Mouse (Mus musculus) neural tube, embryonic 11.5 days (tissue): ENCODE measurements around the gene Gm13278. TPM values are rescaled to one million over a fixed set of nuclear protein-coding genes. Genes with fewer than 3 reads are reported as not detected.
"Not testable (repeated sequence)": the region's sequence is repeated elsewhere in the genome, so short reads cannot be mapped to it uniquely, and the experiment has no call there.

Experiments used
- ATAC-seq: fragments of 200-750 bp; cut with Nextera tagmentation; 2 replicates; pipeline ENCODE4 v1.8.0; 2017; ENCODE audit warnings: moderate number of reproducible peaks, mild to moderate bottlenecking, moderate TSS enrichment, moderate library complexity; ENCODE audit not compliant: insufficient read depth, low FRiP score, low TSS enrichment
- DNase-seq: peaks from one replicate; pipeline ENCODE4 v3.0.0-alpha.2; 2015; ENCODE audit warnings: low spot score
- H3K27ac ChIP-seq: fragments of 300-500 bp; sonication (generic); 2 replicates; pipeline ENCODE4 v1.5.1; 2014; ENCODE audit warnings: low read depth, mild to moderate bottlenecking, low read length
- H3K27me3 ChIP-seq: fragments of 300-500 bp; sonication (generic); 2 replicates; pipeline ENCODE4 v1.6.1; 2014; ENCODE audit warnings: mild to moderate bottlenecking, low read length, mixed read lengths; ENCODE audit not compliant: control insufficient read depth, insufficient read depth
- H3K36me3 ChIP-seq: fragments of 300-500 bp; sonication (generic); 2 replicates; pipeline ENCODE4 v1.6.1; 2014; ENCODE audit warnings: mild to moderate bottlenecking, low read length, moderate library complexity, mixed read lengths; ENCODE audit not compliant: control insufficient read depth, insufficient read depth
- H3K4me1 ChIP-seq: fragments of 300-500 bp; sonication (generic); 2 replicates; pipeline ENCODE4 v1.6.1; 2014; ENCODE audit warnings: low read length, mixed read lengths; ENCODE audit not compliant: control insufficient read depth, insufficient read depth
- H3K4me2 ChIP-seq: fragments of 300-500 bp; sonication (generic); 2 replicates; pipeline ENCODE4 v1.6.1; 2014; ENCODE audit warnings: low read depth, mild to moderate bottlenecking, moderate library complexity
- H3K4me3 ChIP-seq: fragments of 300-500 bp; sonication (generic); 2 replicates; pipeline ENCODE4 v1.5.1; 2014; ENCODE audit warnings: low read depth, low read length
- H3K9ac ChIP-seq: fragments of 300-500 bp; sonication (generic); 2 replicates; pipeline ENCODE4 v1.6.1; 2014; ENCODE audit warnings: mild to moderate bottlenecking, low read length
- H3K9me3 ChIP-seq: fragments of 300-500 bp; sonication (generic); 2 replicates; pipeline ENCODE4 v1.6.1; 2016; ENCODE audit warnings: low read length; ENCODE audit not compliant: control insufficient read depth
- whole genome bisulfite sequencing: fragments of 180-500 bp; shearing (Covaris S2); extraction: QIAGEN DNeasy Blood & Tissue Kit; methylation state at CpG from one replicate; pipeline ENCODE4 v1.1.7; 2014; 5-methylcytosine and 5-hydroxymethylcytosine counted together
- polyA plus RNA-seq: library from polyadenylated mRNA; unstranded; fragments of >200 nt; fragmentation: Nextera tagmentation; extraction: Ambion mirVana; gene quantifications from 2 replicates; pipeline ENCODE4 v1.2.1, GENCODE M21; 2014

Gm13278 gene
- polyA plus RNA-seq, 1 experiment from 2014 or later: not detected

DNA sequence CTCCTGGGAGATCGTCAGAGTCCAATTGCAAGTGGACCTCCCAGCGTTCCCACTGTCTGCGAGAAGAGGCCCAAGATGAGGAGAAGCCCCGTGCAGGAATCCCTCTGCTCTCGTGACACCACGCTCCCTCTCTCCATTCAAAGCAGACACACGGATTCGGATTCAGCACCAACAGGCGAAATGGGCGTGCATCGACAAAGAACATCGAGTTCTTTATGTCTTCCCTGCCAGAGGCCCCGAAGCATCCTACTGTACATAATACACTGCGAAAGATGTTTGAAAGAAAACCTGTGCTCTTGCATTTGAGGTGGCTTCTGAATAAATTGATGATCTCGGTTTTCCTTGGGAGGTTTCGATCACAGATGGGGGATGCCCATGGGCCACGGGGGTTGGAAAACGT, 11.0 kb upstream of the Gm13278 start:
- not testable (repeated sequence) for H3K9me3 ChIP-seq, ATAC-seq, H3K4me2 ChIP-seq, H3K27ac ChIP-seq, H3K4me3 ChIP-seq, H3K27me3 ChIP-seq, H3K36me3 ChIP-seq, H3K4me1 ChIP-seq, H3K9ac ChIP-seq, DNase-seq
- 55% methylated on average over 15 of the region's 18 CpGs for WGBS

DNA sequence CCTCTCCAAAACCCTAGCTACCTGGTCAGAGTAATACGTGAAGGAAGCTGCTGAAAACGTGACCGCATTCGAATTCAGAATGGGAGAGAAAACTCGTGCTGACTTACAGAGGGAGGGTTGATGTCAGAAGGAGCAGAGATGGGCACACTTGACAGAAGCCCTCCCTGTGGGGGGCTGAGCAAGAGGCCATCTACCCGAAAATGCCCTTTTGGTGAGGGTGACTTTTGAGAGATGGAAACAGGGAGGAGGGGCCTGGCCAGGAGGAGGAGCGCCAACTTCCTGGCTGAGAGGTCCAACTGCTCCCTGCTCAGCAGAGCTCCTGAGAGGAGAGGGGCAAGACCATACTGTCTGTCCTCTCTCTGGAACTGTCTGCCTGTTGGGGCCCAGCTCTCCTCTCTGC, 9.5 kb upstream of the Gm13278 start, which contains the start of gene Ifnz:
Gene Ifnz (plus strand): TSS at position 301 of the 400 bp plus-strand sequence.
- not testable (repeated sequence) for H3K9ac ChIP-seq, H3K9me3 ChIP-seq, H3K27ac ChIP-seq, H3K4me1 ChIP-seq, DNase-seq, H3K4me3 ChIP-seq, H3K36me3 ChIP-seq, H3K27me3 ChIP-seq, ATAC-seq, H3K4me2 ChIP-seq
- WGBS: 11% methylated on average over 3 of the region's 7 CpGs

DNA sequence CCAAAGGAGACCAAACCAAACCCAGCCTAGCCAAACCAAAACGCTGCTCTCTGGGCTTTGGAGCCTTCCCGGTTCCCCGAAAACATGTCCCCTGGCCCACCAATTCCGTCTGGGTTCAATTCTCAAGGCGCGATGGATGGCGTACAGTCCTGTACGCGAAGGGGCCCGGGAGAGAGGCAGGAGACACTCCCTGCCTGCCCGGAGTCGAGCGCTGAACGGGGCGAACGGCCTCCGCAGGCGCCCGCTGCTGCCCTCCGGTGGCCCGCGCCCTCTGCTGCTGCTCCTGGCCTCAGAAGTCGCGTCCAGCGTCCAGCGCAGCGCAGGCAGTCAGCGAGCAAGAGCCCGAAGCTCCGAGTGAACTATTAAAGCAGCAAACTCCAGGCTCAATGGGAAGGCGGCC, 9.0 kb upstream of the Gm13278 start:
- H3K9ac ChIP-seq, ATAC-seq, H3K27me3 ChIP-seq, H3K4me1 ChIP-seq, H3K4me3 ChIP-seq, H3K9me3 ChIP-seq, DNase-seq, H3K4me2 ChIP-seq, H3K36me3 ChIP-seq, H3K27ac ChIP-seq: not testable (repeated sequence)
- WGBS: no CpG with 5 or more reads among the region's 31 CpGs

DNA sequence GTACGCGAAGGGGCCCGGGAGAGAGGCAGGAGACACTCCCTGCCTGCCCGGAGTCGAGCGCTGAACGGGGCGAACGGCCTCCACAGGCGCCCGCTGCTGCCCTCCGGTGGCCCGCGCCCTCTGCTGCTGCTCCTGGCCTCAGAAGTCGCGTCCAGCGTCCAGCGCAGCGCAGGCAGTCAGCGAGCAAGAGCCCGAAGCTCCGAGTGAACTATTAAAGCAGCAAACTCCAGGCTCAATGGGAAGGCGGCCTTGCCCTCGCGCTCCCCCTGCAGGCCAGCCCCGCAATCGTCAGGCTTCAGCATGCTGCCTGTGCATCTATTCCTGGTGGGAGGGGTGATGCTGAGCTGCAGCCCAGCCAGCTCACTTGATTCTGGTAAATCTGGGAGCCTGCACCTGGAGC, 5.9 kb upstream of the Gm13278 start, which contains the start of gene Gm13276:
Gene Gm13276 (plus strand): TSS at position 301 of the 400 bp plus-strand sequence.
- no CpG with 5 or more reads among the region's 27 CpGs for WGBS
- H3K9ac ChIP-seq, H3K9me3 ChIP-seq, H3K4me2 ChIP-seq, H3K4me3 ChIP-seq, DNase-seq, H3K4me1 ChIP-seq, H3K36me3 ChIP-seq, ATAC-seq, H3K27me3 ChIP-seq, H3K27ac ChIP-seq: not testable (repeated sequence)

DNA sequence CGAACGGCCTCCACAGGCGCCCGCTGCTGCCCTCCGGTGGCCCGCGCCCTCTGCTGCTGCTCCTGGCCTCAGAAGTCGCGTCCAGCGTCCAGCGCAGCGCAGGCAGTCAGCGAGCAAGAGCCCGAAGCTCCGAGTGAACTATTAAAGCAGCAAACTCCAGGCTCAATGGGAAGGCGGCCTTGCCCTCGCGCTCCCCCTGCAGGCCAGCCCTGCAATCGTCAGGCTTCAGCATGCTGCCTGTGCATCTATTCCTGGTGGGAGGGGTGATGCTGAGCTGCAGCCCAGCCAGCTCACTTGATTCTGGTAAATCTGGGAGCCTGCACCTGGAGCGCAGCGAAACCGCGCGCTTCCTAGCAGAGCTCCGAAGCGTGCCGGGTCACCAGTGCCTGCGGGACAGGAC, 2.9 kb upstream of the Gm13278 start, which contains the start of gene Gm13277:
Gene Gm13277 (plus strand): TSS at position 231 of the 400 bp plus-strand sequence.
- DNase-seq, H3K27ac ChIP-seq, H3K9me3 ChIP-seq, H3K9ac ChIP-seq, H3K27me3 ChIP-seq, H3K4me1 ChIP-seq, H3K4me2 ChIP-seq, ATAC-seq, H3K36me3 ChIP-seq, H3K4me3 ChIP-seq: not testable (repeated sequence)
- WGBS: 0% methylated on average over 1 of the region's 28 CpGs

DNA sequence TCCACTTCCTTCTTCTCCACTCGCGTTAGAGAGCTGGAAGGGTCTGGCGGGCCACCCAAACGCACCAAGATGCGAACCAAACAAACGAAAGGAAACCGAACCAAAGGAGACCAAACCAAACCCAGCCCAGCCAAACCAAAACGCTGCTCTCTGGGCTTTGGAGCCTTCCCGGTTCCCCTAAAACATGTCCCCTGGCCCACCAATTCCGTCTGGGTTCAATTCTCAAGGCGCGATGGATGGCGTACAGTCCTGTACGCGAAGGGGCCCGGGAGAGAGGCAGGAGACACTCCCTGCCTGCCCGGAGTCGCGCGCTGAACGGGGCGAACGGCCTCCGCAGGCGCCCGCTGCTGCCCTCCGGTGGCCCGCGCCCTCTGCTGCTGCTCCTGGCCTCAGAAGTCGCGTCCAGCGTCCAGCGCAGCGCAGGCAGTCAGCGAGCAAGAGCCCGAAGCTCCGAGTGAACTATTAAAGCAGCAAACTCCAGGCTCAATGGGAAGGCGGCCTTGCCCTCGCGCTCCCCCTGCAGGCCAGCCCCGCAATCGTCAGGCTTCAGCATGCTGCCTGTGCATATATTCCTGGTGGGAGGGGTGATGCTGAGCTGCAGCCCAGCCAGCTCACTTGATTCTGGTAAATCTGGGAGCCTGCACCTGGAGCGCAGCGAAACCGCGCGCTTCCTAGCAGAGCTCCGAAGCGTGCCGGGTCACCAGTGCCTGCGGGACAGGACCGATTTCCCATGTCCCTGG, 2.8 kb downstream of the Gm13278 start, which contains the start of gene Gm13275:
Gene Gm13275 (plus strand): TSS at position 552 of the 740 bp plus-strand sequence.
- not testable (repeated sequence) for ATAC-seq, H3K9me3 ChIP-seq, H3K9ac ChIP-seq, H3K27ac ChIP-seq, H3K4me2 ChIP-seq, DNase-seq, H3K4me3 ChIP-seq, H3K27me3 ChIP-seq, H3K36me3 ChIP-seq, H3K4me1 ChIP-seq
- 0% methylated on average over 5 of the region's 52 CpGs for WGBS

DNA sequence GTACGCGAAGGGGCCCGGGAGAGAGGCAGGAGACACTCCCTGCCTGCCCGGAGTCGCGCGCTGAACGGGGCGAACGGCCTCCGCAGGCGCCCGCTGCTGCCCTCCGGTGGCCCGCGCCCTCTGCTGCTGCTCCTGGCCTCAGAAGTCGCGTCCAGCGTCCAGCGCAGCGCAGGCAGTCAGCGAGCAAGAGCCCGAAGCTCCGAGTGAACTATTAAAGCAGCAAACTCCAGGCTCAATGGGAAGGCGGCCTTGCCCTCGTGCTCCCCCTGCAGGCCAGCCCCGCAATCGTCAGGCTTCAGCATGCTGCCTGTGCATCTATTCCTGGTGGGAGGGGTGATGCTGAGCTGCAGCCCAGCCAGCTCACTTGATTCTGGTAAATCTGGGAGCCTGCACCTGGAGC, 5.7 kb downstream of the Gm13278 start, which contains the start of gene Gm13279:
Gene Gm13279 (plus strand): TSS at position 301 of the 400 bp plus-strand sequence.
- H3K27me3 ChIP-seq, H3K9me3 ChIP-seq, DNase-seq, H3K27ac ChIP-seq, H3K9ac ChIP-seq, H3K4me3 ChIP-seq, H3K4me2 ChIP-seq, H3K36me3 ChIP-seq, H3K4me1 ChIP-seq, ATAC-seq: not testable (repeated sequence)
- WGBS: no CpG with 5 or more reads among the region's 28 CpGs

DNA sequence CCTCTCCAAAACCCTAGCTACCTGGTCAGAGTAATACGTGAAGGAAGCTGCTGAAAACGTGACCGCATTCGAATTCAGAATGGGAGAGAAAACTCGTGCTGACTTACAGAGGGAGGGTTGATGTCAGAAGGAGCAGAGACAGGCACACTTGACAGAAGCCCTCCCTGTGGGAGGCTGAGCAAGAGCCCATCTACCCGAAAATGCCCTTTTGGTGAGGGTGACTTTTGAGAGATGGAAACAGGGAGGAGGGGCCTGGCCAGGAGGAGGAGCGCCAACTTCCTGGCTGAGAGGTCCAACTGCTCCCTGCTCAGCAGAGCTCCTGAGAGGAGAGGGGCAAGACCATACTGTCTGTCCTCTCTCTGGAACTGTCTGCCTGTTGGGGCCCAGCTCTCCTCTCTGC, 8.0 kb downstream of the Gm13278 start, which contains the start of gene Gm13285:
Gene Gm13285 (plus strand): TSS at position 301 of the 400 bp plus-strand sequence.
- ATAC-seq, H3K9ac ChIP-seq, H3K27ac ChIP-seq, H3K4me1 ChIP-seq, DNase-seq, H3K4me2 ChIP-seq, H3K36me3 ChIP-seq, H3K27me3 ChIP-seq, H3K9me3 ChIP-seq, H3K4me3 ChIP-seq: not testable (repeated sequence)
- WGBS: 10% methylated on average over 2 of the region's 7 CpGs

DNA sequence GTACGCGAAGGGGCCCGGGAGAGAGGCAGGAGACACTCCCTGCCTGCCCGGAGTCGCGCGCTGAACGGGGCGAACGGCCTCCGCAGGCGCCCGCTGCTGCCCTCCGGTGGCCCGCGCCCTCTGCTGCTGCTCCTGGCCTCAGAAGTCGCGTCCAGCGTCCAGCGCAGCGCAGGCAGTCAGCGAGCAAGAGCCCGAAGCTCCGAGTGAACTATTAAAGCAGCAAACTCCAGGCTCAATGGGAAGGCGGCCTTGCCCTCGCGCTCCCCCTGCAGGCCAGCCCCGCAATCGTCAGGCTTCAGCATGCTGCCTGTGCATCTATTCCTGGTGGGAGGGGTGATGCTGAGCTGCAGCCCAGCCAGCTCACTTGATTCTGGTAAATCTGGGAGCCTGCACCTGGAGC, 11.6 kb downstream of the Gm13278 start, which contains the start of gene Gm13287:
Gene Gm13287 (plus strand): TSS at position 301 of the 400 bp plus-strand sequence.
- H3K9me3 ChIP-seq, H3K4me2 ChIP-seq, DNase-seq, H3K9ac ChIP-seq, H3K4me1 ChIP-seq, H3K4me3 ChIP-seq, H3K27me3 ChIP-seq, ATAC-seq, H3K27ac ChIP-seq, H3K36me3 ChIP-seq: not testable (repeated sequence)
- no CpG with 5 or more reads among the region's 29 CpGs for WGBS
